Mouse (Mus musculus): ENCODE measurements around the gene Ugdh. TPM values are rescaled to one million over a fixed set of nuclear protein-coding genes. Genes with fewer than 3 reads are reported as not detected.
A peak's percentile ranks its signal among the peaks of the same experiment; 100 is the strongest.
"Not testable (repeated sequence)": the region's sequence is repeated elsewhere in the genome, so short reads cannot be mapped to it uniquely, and the experiment has no call there.

The Ugdh gene
- polyA plus RNA-seq (2014; fragmentation: Nextera tagmentation; extraction: Ambion mirVana) = 120 and 134 TPM in 2 replicates

DNA sequence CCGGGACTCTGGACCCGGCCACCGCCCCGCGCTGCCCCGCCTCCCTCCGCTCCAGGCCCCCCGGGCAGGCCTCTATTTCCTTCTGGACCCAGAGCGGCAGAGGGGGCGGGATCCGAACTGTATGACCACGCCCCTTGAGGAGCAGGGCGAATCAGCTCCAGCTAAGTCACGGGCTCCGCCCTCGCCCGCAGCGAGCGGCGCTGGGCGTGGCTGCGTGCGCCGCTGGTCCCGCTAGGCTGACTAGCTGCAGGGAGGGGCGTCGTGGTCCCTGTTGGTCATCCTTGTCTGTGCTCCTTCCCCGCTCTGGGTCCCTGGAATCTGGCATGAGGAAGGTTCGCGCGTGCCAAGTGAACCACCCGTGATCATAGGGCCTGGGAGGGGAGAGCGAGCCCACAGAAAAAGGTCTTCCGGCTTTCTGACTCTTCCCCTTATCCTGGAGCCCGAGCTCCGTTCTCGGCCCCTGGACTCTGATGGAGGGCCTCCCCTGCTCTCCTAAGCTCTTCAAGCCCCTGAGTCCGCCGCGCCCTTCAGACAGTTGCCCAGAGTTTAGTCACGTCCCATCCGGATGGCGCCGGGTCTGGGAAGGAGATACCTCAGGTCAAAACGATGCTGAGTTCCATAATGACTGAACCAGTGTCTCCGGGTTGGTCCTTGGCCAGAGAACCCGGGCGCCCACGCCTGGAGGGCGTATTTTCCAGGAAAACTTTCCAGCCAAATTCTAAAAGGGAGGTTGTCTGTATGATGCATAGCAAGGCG, at the start of gene Ugdh:
Ugdh (minus strand) TSS at position 144 of the 756 bp plus-strand sequence.
- H3K27me3 ChIP-seq (ENCODE audit: control insufficient read depth, insufficient read depth, low read length) = no peaks in the 10 kb centered on the region
- H3K9me3 ChIP-seq (ENCODE audit: control insufficient read depth, low read depth, low read length) = no peaks in the 10 kb centered on the region
- ATAC-seq (ENCODE audit: insufficient number of reproducible peaks, insufficient read depth, low FRiP score, low read depth) = peak; percentile 98
- H3K9ac ChIP-seq (replicated peaks; ENCODE audit: low read depth, low read length) = peak within 1 kb of the TSS; percentile 78
- under 1% methylated on average over 51 of the region's 51 CpGs for WGBS
- H3K4me3 ChIP-seq (ENCODE audit: low read depth, low read length) = peak within 1 kb of the TSS; percentile 76
- peak within 1 kb of the TSS; percentile 59 for H3K4me2 ChIP-seq (replicated peaks; ENCODE audit: low read depth, low read length)
- H3K27ac ChIP-seq (ENCODE audit: low read length) = peak within 1 kb of the TSS; percentile 87
- H3K36me3 ChIP-seq (ENCODE audit: control insufficient read depth, insufficient read depth, low read length) = no peaks in the 10 kb centered on the region
- peaks cover 4% of the 10 kb centered on the region; the same call in 1 of the 2 replicates for H3K4me1 ChIP-seq (ENCODE audit: control insufficient read depth, insufficient read depth, low read length)

DNA sequence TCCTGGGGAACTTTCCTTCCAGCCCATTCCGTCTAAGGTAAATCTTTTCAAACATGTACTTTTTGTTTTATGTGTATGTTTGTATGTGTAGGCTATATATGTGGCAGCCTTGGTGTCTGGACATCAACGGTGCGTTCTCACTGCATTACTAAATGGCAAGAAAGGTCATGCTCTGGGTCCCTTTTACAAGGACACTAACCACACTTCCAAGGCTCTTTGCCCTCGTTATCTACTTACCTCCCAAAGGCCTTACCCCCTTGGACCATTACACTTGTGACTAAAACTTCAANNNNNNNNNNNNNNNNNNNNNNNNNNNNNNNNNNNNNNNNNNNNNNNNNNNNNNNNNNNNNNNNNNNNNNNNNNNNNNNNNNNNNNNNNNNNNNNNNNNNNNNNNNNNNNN, 47.2 kb upstream of the Ugdh start:
- Histone ChIP-seq H3K4me3 (ENCODE audit: low read depth, low read length) (no peak overlapping the region), H3K36me3 (ENCODE audit: control insufficient read depth, insufficient read depth, low read length) (no peaks in the 10 kb centered on the region), H3K4me2 (replicated peaks; ENCODE audit: low read depth, low read length) (no peak overlapping the region), H3K9ac (replicated peaks; ENCODE audit: low read depth, low read length) (no peak overlapping the region), H3K4me1 (ENCODE audit: control insufficient read depth, insufficient read depth, low read length) (no peaks in the 10 kb centered on the region; the same call in 1 of the 2 replicates), H3K27ac (ENCODE audit: low read length) (no peak overlapping the region), H3K27me3 (ENCODE audit: control insufficient read depth, insufficient read depth, low read length) (no peaks in the 10 kb centered on the region), H3K9me3 (ENCODE audit: control insufficient read depth, low read depth, low read length) (no peaks in the 10 kb centered on the region)
- ATAC-seq (ENCODE audit: insufficient number of reproducible peaks, insufficient read depth, low FRiP score, low read depth) = no peak
- 88% methylated on average over 4 of the region's 4 CpGs for WGBS

DNA sequence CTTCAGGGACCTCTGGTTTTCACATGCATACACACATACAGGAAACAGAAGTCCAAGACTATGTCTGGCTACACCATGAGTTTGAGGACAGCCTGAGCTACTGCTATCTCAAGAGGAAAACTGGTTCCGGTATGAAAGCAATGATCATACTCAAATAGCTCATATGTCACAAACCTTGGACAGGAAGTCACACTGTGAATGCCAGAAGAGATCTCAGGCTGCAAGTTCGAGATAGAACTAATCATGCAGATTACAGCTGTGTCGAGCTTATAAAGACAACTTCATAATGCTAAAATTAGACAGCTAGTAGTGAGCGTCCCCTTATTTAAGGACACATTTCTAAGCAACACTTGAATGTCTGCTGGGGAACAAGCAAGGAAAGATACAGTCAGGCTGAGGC, 44.8 kb upstream of the Ugdh start:
- Histone ChIP-seq H3K9me3 (ENCODE audit: control insufficient read depth, low read depth, low read length) (no peaks in the 10 kb centered on the region), H3K4me3 (ENCODE audit: low read depth, low read length) (no peak overlapping the region), H3K27ac (ENCODE audit: low read length) (peak overlapping the region; percentile 36; the same call in 1 of the 2 replicates), H3K9ac (replicated peaks; ENCODE audit: low read depth, low read length) (no peak overlapping the region), H3K36me3 (ENCODE audit: control insufficient read depth, insufficient read depth, low read length) (no peaks in the 10 kb centered on the region), H3K4me1 (ENCODE audit: control insufficient read depth, insufficient read depth, low read length) (no peaks in the 10 kb centered on the region), H3K27me3 (ENCODE audit: control insufficient read depth, insufficient read depth, low read length) (no peaks in the 10 kb centered on the region), H3K4me2 (replicated peaks; ENCODE audit: low read depth, low read length) (no peak overlapping the region)
- 69% methylated on average over 4 of the region's 4 CpGs for WGBS
- no peak for ATAC-seq (ENCODE audit: insufficient number of reproducible peaks, insufficient read depth, low FRiP score, low read depth)

DNA sequence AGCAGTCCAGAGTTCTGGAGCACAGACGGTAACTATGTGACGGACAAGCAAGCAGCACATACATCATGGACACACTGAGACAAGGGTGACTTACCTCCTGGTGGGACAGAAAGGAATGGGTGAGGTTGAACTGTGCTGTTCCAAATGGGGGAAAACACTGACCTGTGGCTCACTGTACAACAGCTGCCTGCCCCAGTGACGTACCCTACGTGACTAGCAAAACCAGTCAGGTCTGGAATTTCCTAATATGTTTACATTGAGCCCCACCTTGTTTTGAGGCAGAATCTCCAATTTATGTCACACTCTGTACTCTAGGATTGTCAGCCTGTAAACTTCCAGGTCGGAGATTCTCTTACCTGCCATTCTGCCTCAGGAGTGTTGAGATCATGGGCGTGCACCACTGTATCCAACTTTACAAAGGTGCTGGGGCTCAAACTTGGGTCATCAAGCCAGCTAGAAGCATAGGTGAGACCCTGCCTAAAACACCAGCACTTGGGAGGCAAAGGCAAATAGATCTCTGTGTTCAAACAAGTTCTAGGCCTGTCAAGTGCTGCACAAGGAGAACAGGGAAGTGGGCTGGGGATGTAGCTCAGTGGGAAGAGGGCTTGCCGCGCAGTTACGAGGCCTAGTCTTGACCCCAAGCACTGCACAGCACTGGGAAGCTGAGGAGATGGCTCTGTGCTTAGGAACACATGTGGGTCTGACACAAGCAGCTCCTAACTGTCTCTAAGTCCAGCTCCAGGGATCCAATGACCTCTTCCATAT, 44.1 kb upstream of the Ugdh start:
- H3K4me2 ChIP-seq (replicated peaks; ENCODE audit: low read depth, low read length) = no peak overlapping the region
- no peaks in the 10 kb centered on the region for H3K4me1 ChIP-seq (ENCODE audit: control insufficient read depth, insufficient read depth, low read length)
- no peaks in the 10 kb centered on the region for H3K36me3 ChIP-seq (ENCODE audit: control insufficient read depth, insufficient read depth, low read length)
- 69% methylated on average over 9 of the region's 9 CpGs for WGBS
- H3K27me3 ChIP-seq (ENCODE audit: control insufficient read depth, insufficient read depth, low read length) = no peaks in the 10 kb centered on the region
- peak; percentile 80 for ATAC-seq (ENCODE audit: insufficient number of reproducible peaks, insufficient read depth, low FRiP score, low read depth)
- H3K9me3 ChIP-seq (ENCODE audit: control insufficient read depth, low read depth, low read length) = no peaks in the 10 kb centered on the region
- peak overlapping the region; percentile 36; the same call in 1 of the 2 replicates for H3K27ac ChIP-seq (ENCODE audit: low read length)
- H3K4me3 ChIP-seq (ENCODE audit: low read depth, low read length) = no peak overlapping the region
- no peak overlapping the region for H3K9ac ChIP-seq (replicated peaks; ENCODE audit: low read depth, low read length)

DNA sequence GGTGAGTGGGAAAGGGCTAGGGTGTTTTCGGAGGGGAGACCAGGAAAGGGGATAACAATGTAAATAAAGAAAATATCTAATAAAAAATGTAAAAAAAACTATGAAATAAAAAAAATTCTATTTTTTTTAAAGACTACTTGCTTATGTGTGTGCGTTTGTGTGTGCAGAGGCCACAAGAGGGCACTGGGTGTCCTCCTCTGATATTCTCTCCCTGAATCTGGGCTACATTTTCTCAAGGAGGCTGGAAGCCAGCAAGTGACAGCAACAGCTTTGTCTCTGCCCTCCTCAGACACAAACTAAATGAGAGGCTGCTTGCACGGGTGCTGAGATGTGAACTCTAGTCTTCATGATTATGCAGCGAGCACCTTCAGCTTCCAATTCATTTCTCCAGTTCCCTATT, 42.5 kb upstream of the Ugdh start:
- Histone ChIP-seq H3K27ac (ENCODE audit: low read length) (no peak overlapping the region), H3K9ac (replicated peaks; ENCODE audit: low read depth, low read length) (no peak overlapping the region), H3K4me1 (ENCODE audit: control insufficient read depth, insufficient read depth, low read length) (no peaks in the 10 kb centered on the region), H3K4me3 (ENCODE audit: low read depth, low read length) (no peak overlapping the region), H3K36me3 (ENCODE audit: control insufficient read depth, insufficient read depth, low read length) (no peaks in the 10 kb centered on the region), H3K27me3 (ENCODE audit: control insufficient read depth, insufficient read depth, low read length) (no peaks in the 10 kb centered on the region), H3K9me3 (ENCODE audit: control insufficient read depth, low read depth, low read length) (no peaks in the 10 kb centered on the region), H3K4me2 (replicated peaks; ENCODE audit: low read depth, low read length) (no peak overlapping the region)
- WGBS = 65% methylated on average over 4 of the region's 4 CpGs
- no peak for ATAC-seq (ENCODE audit: insufficient number of reproducible peaks, insufficient read depth, low FRiP score, low read depth)

DNA sequence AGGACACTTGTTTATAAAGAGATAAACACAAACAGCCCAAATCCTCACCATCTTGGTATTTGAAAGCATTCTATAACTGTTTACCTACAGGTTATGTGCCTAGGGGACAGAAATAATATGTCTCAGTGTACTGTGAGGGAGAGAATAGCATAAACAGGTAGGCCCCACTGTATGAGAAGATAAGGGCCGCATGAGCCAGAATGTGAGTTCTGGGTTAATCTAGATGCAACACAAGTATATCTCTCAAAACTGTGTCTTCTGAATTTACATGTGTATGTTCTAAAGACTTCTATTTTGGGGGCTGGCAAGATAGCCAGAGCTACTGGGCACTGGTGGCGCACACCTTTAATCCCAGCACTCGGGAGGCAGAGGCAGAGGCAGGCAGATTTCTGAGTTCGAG, 41.0 kb upstream of the Ugdh start:
- H3K4me3 ChIP-seq (ENCODE audit: low read depth, low read length); H3K4me1 ChIP-seq (ENCODE audit: control insufficient read depth, insufficient read depth, low read length); H3K27me3 ChIP-seq (ENCODE audit: control insufficient read depth, insufficient read depth, low read length); ATAC-seq (ENCODE audit: insufficient number of reproducible peaks, insufficient read depth, low FRiP score, low read depth); H3K9ac ChIP-seq (replicated peaks; ENCODE audit: low read depth, low read length); H3K27ac ChIP-seq (ENCODE audit: low read length); H3K36me3 ChIP-seq (ENCODE audit: control insufficient read depth, insufficient read depth, low read length); H3K9me3 ChIP-seq (ENCODE audit: control insufficient read depth, low read depth, low read length); H3K4me2 ChIP-seq (replicated peaks; ENCODE audit: low read depth, low read length): not testable (repeated sequence)
- 90% methylated on average over 3 of the region's 4 CpGs for WGBS

DNA sequence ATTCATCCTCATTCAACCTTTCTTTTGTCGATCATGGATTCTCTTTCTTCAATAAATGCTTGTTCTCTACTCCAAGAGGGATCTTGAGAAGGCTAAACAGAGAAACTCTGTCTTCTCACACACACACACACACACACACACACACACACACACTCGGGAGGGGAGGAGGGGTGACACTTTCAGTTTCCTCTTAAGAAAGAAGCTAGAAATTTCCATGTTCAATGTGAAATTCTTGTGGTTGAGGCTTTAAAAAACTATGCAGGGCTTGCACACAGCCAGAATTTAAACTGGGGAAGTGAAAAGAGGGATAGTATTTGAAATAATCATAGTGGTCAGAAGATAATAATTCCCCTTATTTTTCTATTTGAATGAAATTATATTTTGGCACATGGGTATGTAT, 40.1 kb upstream of the Ugdh start:
- ATAC-seq (ENCODE audit: insufficient number of reproducible peaks, insufficient read depth, low FRiP score, low read depth) = no peak
- 90% methylated on average over 2 of the region's 2 CpGs for WGBS

DNA sequence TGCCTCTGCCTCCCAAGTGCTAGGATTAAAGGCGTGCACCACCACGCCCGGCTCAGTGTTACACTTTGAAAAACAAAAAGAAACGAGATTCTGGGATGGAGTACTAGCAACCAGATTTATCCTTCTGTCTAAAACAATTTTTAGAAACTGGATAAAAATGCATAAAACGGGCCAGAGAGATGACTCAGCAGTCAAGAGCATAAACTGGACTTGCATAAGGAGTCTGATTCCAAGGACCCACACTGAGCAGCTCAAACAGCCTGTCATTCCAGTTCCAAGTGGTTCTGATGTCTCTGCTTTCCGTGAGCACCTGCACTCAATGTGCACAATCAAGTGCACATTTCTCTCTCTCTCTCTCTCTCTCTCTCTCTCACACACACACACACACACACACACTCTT, 34.0 kb upstream of the Ugdh start:
- ATAC-seq (ENCODE audit: insufficient number of reproducible peaks, insufficient read depth, low FRiP score, low read depth) = no peak
- WGBS = 84% methylated on average over 6 of the region's 6 CpGs
- Histone ChIP-seq H3K9ac (replicated peaks; ENCODE audit: low read depth, low read length) (no peak overlapping the region), H3K36me3 (ENCODE audit: control insufficient read depth, insufficient read depth, low read length) (peaks cover 15% of the 10 kb centered on the region), H3K4me1 (ENCODE audit: control insufficient read depth, insufficient read depth, low read length) (no peaks in the 10 kb centered on the region; the same call in 1 of the 2 replicates), H3K27me3 (ENCODE audit: control insufficient read depth, insufficient read depth, low read length) (no peaks in the 10 kb centered on the region), H3K27ac (ENCODE audit: low read length) (no peak overlapping the region), H3K4me3 (ENCODE audit: low read depth, low read length) (no peak overlapping the region), H3K9me3 (ENCODE audit: control insufficient read depth, low read depth, low read length) (no peaks in the 10 kb centered on the region), H3K4me2 (replicated peaks; ENCODE audit: low read depth, low read length) (no peak overlapping the region)

More for the DNA sequence above, 40.1 kb upstream of the Ugdh start:
- H3K4me1 ChIP-seq (ENCODE audit: control insufficient read depth, insufficient read depth, low read length) = no peaks in the 10 kb centered on the region; the same call in 1 of the 2 replicates
- H3K27ac ChIP-seq (ENCODE audit: low read length) = no peak overlapping the region
- no peak overlapping the region for H3K4me2 ChIP-seq (replicated peaks; ENCODE audit: low read depth, low read length)
- no peaks in the 10 kb centered on the region for H3K36me3 ChIP-seq (ENCODE audit: control insufficient read depth, insufficient read depth, low read length)
- no peak overlapping the region for H3K4me3 ChIP-seq (ENCODE audit: low read depth, low read length)
- H3K9me3 ChIP-seq (ENCODE audit: control insufficient read depth, low read depth, low read length) = no peaks in the 10 kb centered on the region
- H3K27me3 ChIP-seq (ENCODE audit: control insufficient read depth, insufficient read depth, low read length) = no peaks in the 10 kb centered on the region
- no peak overlapping the region for H3K9ac ChIP-seq (replicated peaks; ENCODE audit: low read depth, low read length)
